ENCODE assay signal across 9 mouse cellular contexts in the genomic region with DNA sequence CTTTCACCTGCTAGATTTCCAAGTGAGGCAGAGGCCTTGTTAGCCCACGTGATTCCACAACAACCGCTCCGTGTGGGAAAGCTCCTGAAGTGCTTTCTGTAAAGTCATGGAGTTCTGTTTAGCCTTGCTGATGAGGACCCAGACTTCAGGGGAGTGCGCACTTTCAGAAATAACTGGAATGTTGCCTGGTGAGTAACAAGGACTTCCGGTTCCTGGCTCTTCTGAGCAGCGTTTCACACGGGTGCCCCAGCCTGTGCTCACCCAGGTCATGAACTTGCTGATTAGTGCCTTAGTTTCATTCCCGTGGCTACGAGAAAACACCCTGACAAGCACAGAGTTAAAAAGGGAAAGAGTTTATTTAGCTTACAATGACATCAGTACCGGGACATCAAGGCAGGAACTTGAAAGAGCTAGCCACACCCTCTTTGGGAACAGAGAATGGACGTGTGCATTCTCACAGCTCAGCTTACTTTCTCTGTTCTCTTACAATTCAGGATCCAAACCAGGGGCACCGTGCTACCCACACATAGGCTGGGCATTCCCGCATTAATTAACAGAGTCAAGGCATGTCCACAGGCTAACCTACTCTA.
DNase-seq lines count a peak whose midpoint lies in the region; ATAC-seq and TF ChIP-seq lines count a peak whose summit lies in the region.
"Had no signal": no experiment of that assay in that cellular context is flagged by ENCODE, and none has a peak within 500 bp of the region (broad histone marks: within the 10 kb centered on the region; RNA-seq: fewer than 3 reads in every experiment).

No protein-coding gene starts in this region.

- no peak for TF ChIP-seq CTCF in forebrain, postnatal 0 days (IDR thresholded peaks at IDR 0.05; ENCODE audit: low read depth)
- TF ChIP-seq CTCF in cortical plate, adult 2 months (IDR thresholded peaks at IDR 0.05; ENCODE audit: extremely low read depth, insufficient read depth, low read length) = no peak

- no peak overlapping the region for H3K4me2 ChIP-seq in forebrain, embryonic 11.5 days (ENCODE audit: low read depth, low read length, severe bottlenecking)
- no peak overlapping the region for H3K4me2 ChIP-seq in forebrain, postnatal 0 days (ENCODE audit: low read depth)
- H3K4me2 ChIP-seq in intestine, embryonic 16.5 days (ENCODE audit: low read depth, low read length) = no peak overlapping the region
- H3K4me2 ChIP-seq in hindbrain, embryonic 13.5 days = no peak overlapping the region

- 56% methylated on average over 13 of the region's 13 CpGs for WGBS in forebrain, embryonic 11.5 days
- WGBS in forebrain, postnatal 0 days = 47% methylated on average over 13 of the region's 13 CpGs
- 47% methylated on average over 13 of the region's 13 CpGs for WGBS in intestine, embryonic 16.5 days
- 57% methylated on average over 13 of the region's 13 CpGs for WGBS in hindbrain, embryonic 13.5 days

- no peaks in the 10 kb centered on the region for H3K9me3 ChIP-seq in forebrain, embryonic 11.5 days (ENCODE audit: control insufficient read depth, low read length)
- H3K9me3 ChIP-seq in forebrain, postnatal 0 days (ENCODE audit: low read length) = no peaks in the 10 kb centered on the region
- no peaks in the 10 kb centered on the region for H3K9me3 ChIP-seq in intestine, embryonic 16.5 days (ENCODE audit: control insufficient read depth, low read length)
- H3K9me3 ChIP-seq in hindbrain, embryonic 13.5 days = no peaks in the 10 kb centered on the region

- H3K27me3 ChIP-seq in forebrain, embryonic 11.5 days (ENCODE audit: control insufficient read depth, insufficient read depth, low read length) = no peaks in the 10 kb centered on the region
- no peaks in the 10 kb centered on the region for H3K27me3 ChIP-seq in forebrain, postnatal 0 days (ENCODE audit: insufficient read depth, low read length)
- H3K27me3 ChIP-seq in intestine, embryonic 16.5 days (replicated peaks; ENCODE audit: control insufficient read depth, insufficient read depth, low read length) = no peaks in the 10 kb centered on the region
- H3K27me3 ChIP-seq in hindbrain, embryonic 13.5 days = no peaks in the 10 kb centered on the region

- H3K4me3 ChIP-seq in forebrain, embryonic 11.5 days (ENCODE audit: low read depth, low read length) = no peak overlapping the region
- no peak overlapping the region for H3K4me3 ChIP-seq in forebrain, postnatal 0 days (ENCODE audit: low read depth, low read length)
- H3K4me3 ChIP-seq in cortical plate, adult 2 months (ENCODE audit: insufficient read depth, low read length) = no peak overlapping the region; the same call in 1 of the 2 replicates
- no peak overlapping the region for H3K4me3 ChIP-seq in intestine, embryonic 16.5 days (ENCODE audit: low read length)
- H3K4me3 ChIP-seq in hindbrain, embryonic 13.5 days = no peak overlapping the region

- H3K27ac ChIP-seq in forebrain, embryonic 11.5 days (ENCODE audit: low read depth, low read length) = no peak overlapping the region
- H3K27ac ChIP-seq in forebrain, postnatal 0 days (ENCODE audit: low read depth, low read length) = no peak overlapping the region
- H3K27ac ChIP-seq in cortical plate, adult 2 months (ENCODE audit: insufficient read depth, low read length) = peak overlapping the region; percentile 45; the same call in 1 of the 2 replicates
- H3K27ac ChIP-seq in intestine, embryonic 16.5 days (ENCODE audit: low read length) = no peak overlapping the region
- H3K27ac ChIP-seq in hindbrain, embryonic 13.5 days = no peak overlapping the region

- DNase-seq in forebrain, embryonic 11.5 days (ENCODE audit: low spot score) = no peak
- DNase-seq in forebrain, postnatal 0 days = no peak
- DNase-seq in lung, postnatal 10 days = peak; percentile 47
- no peak for DNase-seq in gastrocnemius, postnatal 4 days (ENCODE audit: low spot score in 2 of 2)
- DNase-seq in layer of hippocampus, postnatal 25 days (ENCODE audit: extremely low spot score in 1 of 2, low spot score in 1 of 2) = no peak
- DNase-seq: cerebellum, adult 2 months had no signal

- peak; percentile 35; the same call in 1 of the 2 replicates for ATAC-seq in forebrain, embryonic 11.5 days (replicated peaks; ENCODE audit: low FRiP score)
- no peak for ATAC-seq in forebrain, postnatal 0 days
- peak; percentile 75 for ATAC-seq in intestine, embryonic 16.5 days
- no peak for ATAC-seq in hindbrain, embryonic 13.5 days (ENCODE audit: low FRiP score)

- TF ChIP-seq POLR2A in cortical plate, adult 2 months (IDR thresholded peaks at IDR 0.05; ENCODE audit: extremely low read depth, insufficient read depth, low read length) = no peak

- H3K9ac ChIP-seq in forebrain, embryonic 11.5 days (ENCODE audit: low read length) = no peak overlapping the region
- H3K9ac ChIP-seq in forebrain, postnatal 0 days = no peak overlapping the region
- H3K9ac ChIP-seq in intestine, embryonic 16.5 days (ENCODE audit: low read depth, low read length) = no peak overlapping the region
- H3K9ac ChIP-seq in hindbrain, embryonic 13.5 days = no peak overlapping the region

- no peaks in the 10 kb centered on the region for H3K4me1 ChIP-seq in forebrain, embryonic 11.5 days (replicated peaks; ENCODE audit: control insufficient read depth, insufficient read depth, low read length)
- no peaks in the 10 kb centered on the region for H3K4me1 ChIP-seq in forebrain, postnatal 0 days (ENCODE audit: insufficient read depth)
- H3K4me1 ChIP-seq in cortical plate, adult 2 months (ENCODE audit: control insufficient read depth, insufficient read depth, low read length) = no peaks in the 10 kb centered on the region
- no peaks in the 10 kb centered on the region; the same call in 1 of the 2 replicates for H3K4me1 ChIP-seq in intestine, embryonic 16.5 days (ENCODE audit: control insufficient read depth, insufficient read depth, low read length)
- 0 out of 2 replicates have a peak, but pooled peaks cover under 1% of the 10 kb centered on the region for H3K4me1 ChIP-seq in hindbrain, embryonic 13.5 days (replicated peaks)

- H3K36me3 ChIP-seq in forebrain, embryonic 11.5 days (ENCODE audit: control insufficient read depth, insufficient read depth, low read length) = no peaks in the 10 kb centered on the region
- no peaks in the 10 kb centered on the region for H3K36me3 ChIP-seq in forebrain, postnatal 0 days (ENCODE audit: insufficient read depth)
- H3K36me3 ChIP-seq in intestine, embryonic 16.5 days (ENCODE audit: control insufficient read depth, insufficient read depth, low read length) = no peaks in the 10 kb centered on the region
- no peaks in the 10 kb centered on the region for H3K36me3 ChIP-seq in hindbrain, embryonic 13.5 days

Comparison
In these comparisons a context has a peak if more than half of its experiments do, and no peak if none do; other contexts are left out.
1. ATAC-seq: peak in forebrain, embryonic 11.5 days (single experiment) and intestine, embryonic 16.5 days (single experiment); none in forebrain, postnatal 0 days (single experiment) and hindbrain, embryonic 13.5 days (single experiment).